Comparison of ENCODE assay signal across 8 mouse cellular contexts in genomic region chr16:55468833-55469458, GRCm38 (mm10).
DNase-seq lines count a peak whose midpoint lies in the region; ATAC-seq and TF ChIP-seq lines count a peak whose summit lies in the region.

No protein-coding gene starts in this region.

- no peak overlapping the region for H3K4me3 ChIP-seq in gastrocnemius, adult 2 months

- no peak overlapping the region for H3K27ac ChIP-seq in gastrocnemius, adult 2 months

- intact Hi-C loops in gastrocnemius, adult 2 months (cut with DNase I), result no loop called here

- peak; percentile 94 for DNase-seq in adipocyte (ENCODE audit: low spot score)
- DNase-seq in cerebellum, postnatal 4 days (ENCODE audit: low spot score in 2 of 2), result peak; percentile 75 to 93
- peak; percentile 67 for DNase-seq in gastrocnemius, adult 2 months
- DNase-seq in induced T-regulatory cell, adult 2 months (ENCODE audit: low read depth), result peak; percentile 67
- DNase-seq in left cerebral cortex, adult 18-20 months (ENCODE audit: low spot score in 2 of 2), result peak; percentile 91 to 95
- DNase-seq in right cerebral cortex, postnatal 4 days, result peak; percentile 95

- peak; percentile 75 for ATAC-seq in megakaryocyte-erythroid progenitor cell, adult 5-6 weeks (replicated peaks; ENCODE audit: low FRiP score, low TSS enrichment, poor library complexity, severe bottlenecking)
- no peak for ATAC-seq in monocyte, adult 5-6 weeks (replicated peaks; ENCODE audit: insufficient number of reproducible peaks, low FRiP score, low TSS enrichment, poor library complexity, severe bottlenecking)

- TF ChIP-seq CTCF in gastrocnemius, adult 2 months (IDR thresholded peaks at IDR 0.05), result peak; percentile 62
